Mouse (Mus musculus): Measurements from ENCODE around the gene Tmem104.

The Tmem104 gene

GRCm38 (mm10) chr11:115282723-115283485 is 95.6 kb downstream of the Tmem104 start:
- DNase-seq (ENCODE audit: low spot score), result no peak

GRCm38 (mm10) chr11:115283486-115283765 is 96.1 kb downstream of the Tmem104 start:
- DNase-seq (ENCODE audit: low spot score), result no peak

- DNase-seq (ENCODE audit: low spot score), result no peak
Measured at GRCm38 (mm10) chr11:115283891-115284620, 96.8 kb downstream of the Tmem104 start.

GRCm38 (mm10) chr11:115285282-115285681 is 98.0 kb downstream of the Tmem104 start:
- DNase-seq (ENCODE audit: low spot score), result no peak

- no peak for DNase-seq (ENCODE audit: low spot score)
Measured at GRCm38 (mm10) chr11:115286201-115286993, 99.1 kb downstream of the Tmem104 start.

- no peak for DNase-seq (ENCODE audit: low spot score)
Measured at GRCm38 (mm10) chr11:115287386-115287785, 100.1 kb downstream of the Tmem104 start.

- no peak for DNase-seq (ENCODE audit: low spot score)
Measured at GRCm38 (mm10) chr11:115288305-115288704, 101.0 kb downstream of the Tmem104 start.

- no peak for DNase-seq (ENCODE audit: low spot score)
Measured at GRCm38 (mm10) chr11:115289885-115290284, 102.6 kb downstream of the Tmem104 start.

- no peak for DNase-seq (ENCODE audit: low spot score)
Measured at GRCm38 (mm10) chr11:115290314-115290713, 103.0 kb downstream of the Tmem104 start.

GRCm38 (mm10) chr11:115290919-115291318 is 103.6 kb downstream of the Tmem104 start:
- no peak for DNase-seq (ENCODE audit: low spot score)

GRCm38 (mm10) chr11:115291503-115291902 is 104.2 kb downstream of the Tmem104 start:
- DNase-seq (ENCODE audit: low spot score), result no peak

- DNase-seq (ENCODE audit: low spot score), result no peak
Measured at GRCm38 (mm10) chr11:115292631-115293375, 105.5 kb downstream of the Tmem104 start.

GRCm38 (mm10) chr11:115295939-115296338 is 108.7 kb downstream of the Tmem104 start:
- DNase-seq (ENCODE audit: low spot score), result no peak
